Mouse (Mus musculus): ENCODE data around the gene Ccdc85c. TPM values are rescaled to one million over a fixed set of nuclear protein-coding genes. Genes with fewer than 3 reads are reported as not detected.
A peak's percentile ranks its signal among the peaks of the same experiment; 100 is the strongest.

Ccdc85c gene
- polyA plus RNA-seq, 1 experiment, result 7.0 TPM

DNA sequence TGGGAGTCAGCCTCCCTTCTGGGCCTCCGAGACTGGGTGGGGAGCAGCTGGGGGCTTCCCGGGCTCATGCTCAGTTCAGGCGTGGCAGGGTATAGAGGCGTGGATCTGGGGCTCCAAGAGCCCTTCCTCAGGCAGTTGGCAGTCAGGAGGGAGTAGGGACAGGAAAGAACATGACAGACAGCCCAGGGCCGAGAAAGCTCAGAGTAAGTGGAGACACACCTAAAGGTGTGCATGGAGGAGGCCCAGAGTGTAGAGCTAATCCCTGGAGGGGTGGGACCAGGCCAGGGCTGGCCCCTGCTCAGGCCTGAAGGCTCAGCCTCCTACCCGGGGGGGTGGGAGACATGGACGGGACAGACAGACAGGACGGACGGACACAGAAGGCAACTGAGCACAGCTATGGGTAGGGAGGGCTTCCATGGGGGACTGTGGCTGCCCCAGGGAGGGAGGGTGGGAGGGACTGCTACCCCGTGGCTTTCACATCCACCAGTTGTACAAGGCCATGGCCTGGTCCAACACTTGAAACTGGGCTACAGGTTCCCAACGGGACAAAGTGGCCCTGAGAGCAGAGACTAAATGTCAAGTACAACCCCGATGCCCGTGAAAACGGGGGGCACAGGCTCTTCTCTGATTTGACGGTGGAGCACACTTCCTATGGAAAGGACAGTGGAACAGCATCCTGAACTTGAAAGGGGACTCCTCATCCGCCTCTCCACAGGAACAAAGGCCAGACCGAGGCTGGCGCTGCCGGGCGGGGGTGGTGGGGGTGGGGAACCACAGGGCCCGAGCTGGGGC lies 55.2 kb downstream of the Ccdc85c start:
- TF ChIP-seq FOSL1 (IDR thresholded peaks at IDR 0.05; ENCODE audit: insufficient read depth, low read length, poor library complexity, severe bottlenecking) (no peak), CTCF (IDR thresholded peaks at IDR 0.05; ENCODE audit: control insufficient read depth, insufficient read depth, insufficient read length) (no peak), MYOD1 (IDR thresholded peaks at IDR 0.05; ENCODE audit: control insufficient read depth, insufficient read length, low read depth) (no peak), USF1 (IDR thresholded peaks at IDR 0.05; ENCODE audit: low read depth) (no peak), CEBPB (IDR thresholded peaks at IDR 0.05; ENCODE audit: low read depth) (no peak), MAX (IDR thresholded peaks at IDR 0.05) (no peak), MYOG (IDR thresholded peaks at IDR 0.05; ENCODE audit: control insufficient read depth, extremely low read depth, insufficient read length) (no peak)

DNA sequence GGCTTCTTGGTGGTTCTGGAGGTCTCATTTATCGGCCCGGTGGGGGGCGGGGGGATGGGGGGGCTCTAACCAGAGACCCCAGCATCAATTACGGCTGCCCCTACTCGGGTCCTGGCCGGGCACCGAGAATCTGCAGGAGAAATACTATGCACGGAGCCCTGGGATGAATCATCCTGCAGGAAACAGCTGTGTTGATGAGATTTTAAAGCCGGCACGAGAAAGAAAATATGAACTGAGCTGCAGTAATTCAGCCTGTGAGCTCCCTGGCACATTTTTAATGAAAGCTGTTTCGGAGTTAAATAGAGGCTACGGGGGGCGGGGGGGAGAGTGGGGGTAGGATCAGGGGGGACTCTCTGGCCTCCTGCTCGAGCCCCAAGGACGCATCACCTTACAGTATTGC lies 56.1 kb downstream of the Ccdc85c start:
- TF ChIP-seq MYOD1 (IDR thresholded peaks at IDR 0.05; ENCODE audit: control insufficient read depth, insufficient read length, low read depth) (peak; percentile 22), FOSL1 (IDR thresholded peaks at IDR 0.05; ENCODE audit: insufficient read depth, low read length, poor library complexity, severe bottlenecking) (no peak), MYOG (IDR thresholded peaks at IDR 0.05; ENCODE audit: control insufficient read depth, extremely low read depth, insufficient read length) (no peak)
- H3K79me2 ChIP-seq (ENCODE audit: control insufficient read depth, insufficient read depth), result no peaks in the 10 kb centered on the region
- no peaks in the 10 kb centered on the region for H3K79me3 ChIP-seq (ENCODE audit: low read depth)
- H3K27me3 ChIP-seq (ENCODE audit: control insufficient read depth, insufficient read depth, insufficient read length), result no peaks in the 10 kb centered on the region
- H3K4me3 ChIP-seq (ENCODE audit: insufficient read depth, poor library complexity, severe bottlenecking), result no peak overlapping the region
- H3ac ChIP-seq (ENCODE audit: control insufficient read depth, insufficient read length, low read depth), result no peak overlapping the region
- no peaks in the 10 kb centered on the region for H3K36me3 ChIP-seq (ENCODE audit: control insufficient read depth, insufficient read depth)

More for the DNA sequence above, 55.2 kb downstream of the Ccdc85c start:
- H3ac ChIP-seq (ENCODE audit: control insufficient read depth, insufficient read length, low read depth), result no peak overlapping the region
- no peaks in the 10 kb centered on the region for H3K79me2 ChIP-seq (ENCODE audit: control insufficient read depth, insufficient read depth)
- no peaks in the 10 kb centered on the region for H3K27me3 ChIP-seq (ENCODE audit: control insufficient read depth, insufficient read depth, insufficient read length)
- H3K36me3 ChIP-seq (ENCODE audit: control insufficient read depth, insufficient read depth), result no peaks in the 10 kb centered on the region
- H3K79me3 ChIP-seq (ENCODE audit: low read depth), result no peaks in the 10 kb centered on the region
- H3K4me3 ChIP-seq (ENCODE audit: insufficient read depth, poor library complexity, severe bottlenecking), result no peak overlapping the region

DNA sequence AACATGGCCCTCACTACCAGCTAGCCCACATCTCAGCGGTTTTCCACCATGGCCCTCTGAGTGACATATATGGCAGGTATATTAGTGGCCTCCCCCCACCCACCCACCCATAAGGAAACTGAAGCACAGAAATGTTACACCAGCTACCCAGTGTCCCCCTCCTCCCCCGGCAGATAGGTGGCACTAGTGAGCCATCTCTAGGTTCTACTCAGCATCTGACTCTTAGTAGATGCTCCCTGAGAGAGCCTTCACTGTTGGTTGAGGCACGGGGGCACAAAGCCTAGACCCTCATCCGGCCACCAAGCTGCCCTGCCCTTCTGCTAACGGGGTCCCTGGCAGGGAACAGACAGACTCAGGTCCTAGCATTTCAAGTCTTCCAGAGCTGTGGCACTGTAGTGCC lies 57.7 kb downstream of the Ccdc85c start:
- no peaks in the 10 kb centered on the region for H3K79me2 ChIP-seq (ENCODE audit: control insufficient read depth, insufficient read depth)
- TF ChIP-seq USF1 (IDR thresholded peaks at IDR 0.05; ENCODE audit: low read depth) (no peak), CTCF (IDR thresholded peaks at IDR 0.05; ENCODE audit: control insufficient read depth, insufficient read depth, insufficient read length) (peak; percentile 34), MYOD1 (IDR thresholded peaks at IDR 0.05; ENCODE audit: control insufficient read depth, insufficient read length, low read depth) (no peak), MAX (IDR thresholded peaks at IDR 0.05) (no peak), MYOG (IDR thresholded peaks at IDR 0.05; ENCODE audit: control insufficient read depth, extremely low read depth, insufficient read length) (no peak), CEBPB (IDR thresholded peaks at IDR 0.05; ENCODE audit: low read depth) (no peak)

DNA sequence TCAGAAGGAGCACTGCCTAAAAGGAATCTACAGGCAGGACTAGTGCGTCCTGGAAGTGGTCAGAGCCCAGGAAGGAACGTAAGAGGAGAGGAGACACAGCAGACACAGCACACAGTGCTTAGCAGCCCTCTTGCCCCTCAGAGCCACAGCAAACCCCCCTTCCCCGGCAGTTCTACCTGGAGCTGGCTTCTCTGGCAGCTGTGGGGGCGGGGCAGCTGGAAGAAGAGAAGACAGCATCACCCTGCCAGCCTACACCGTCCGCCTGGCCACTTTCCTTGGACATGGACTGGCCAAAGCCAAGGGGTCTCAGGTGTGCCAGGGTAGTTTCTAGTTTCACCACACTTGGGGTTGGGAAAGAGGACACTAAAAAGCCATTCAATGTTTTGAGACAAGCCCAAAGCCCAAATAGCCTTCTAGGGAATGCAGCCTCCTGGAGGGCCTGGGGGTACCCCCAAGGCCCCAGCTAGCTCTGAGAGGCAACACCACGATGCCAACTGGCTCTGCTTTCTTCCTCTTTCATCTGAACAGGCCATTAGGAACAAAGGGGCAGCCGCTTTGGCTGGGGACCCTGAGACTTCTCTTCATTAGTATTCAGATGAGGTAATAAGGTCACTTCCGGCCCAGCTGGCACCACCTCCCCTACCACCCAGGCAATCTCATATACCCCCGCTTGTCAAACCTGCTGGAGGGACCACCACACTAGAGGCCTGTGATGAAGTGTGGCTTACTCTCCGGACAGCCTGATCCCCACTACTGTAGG lies 58.4 kb downstream of the Ccdc85c start:
- Histone ChIP-seq H3K27me3 (ENCODE audit: control insufficient read depth, insufficient read depth, insufficient read length) (no peaks in the 10 kb centered on the region), H3K36me3 (ENCODE audit: control insufficient read depth, insufficient read depth) (no peaks in the 10 kb centered on the region), H3K79me2 (ENCODE audit: control insufficient read depth, insufficient read depth) (no peaks in the 10 kb centered on the region), H3ac (ENCODE audit: control insufficient read depth, insufficient read length, low read depth) (no peak overlapping the region), H3K79me3 (ENCODE audit: low read depth) (no peaks in the 10 kb centered on the region), H3K4me3 (ENCODE audit: insufficient read depth, poor library complexity, severe bottlenecking) (no peak overlapping the region)
- TF ChIP-seq MYOD1 (IDR thresholded peaks at IDR 0.05; ENCODE audit: control insufficient read depth, insufficient read length, low read depth), result no peak
- no peak for TF ChIP-seq FOSL1 (IDR thresholded peaks at IDR 0.05; ENCODE audit: insufficient read depth, low read length, poor library complexity, severe bottlenecking)
- TF ChIP-seq MAX (IDR thresholded peaks at IDR 0.05), result no peak
- TF ChIP-seq CTCF (IDR thresholded peaks at IDR 0.05; ENCODE audit: control insufficient read depth, insufficient read depth, insufficient read length), result no peak
- no peak for TF ChIP-seq CEBPB (IDR thresholded peaks at IDR 0.05; ENCODE audit: low read depth)
- TF ChIP-seq USF1 (IDR thresholded peaks at IDR 0.05; ENCODE audit: low read depth), result no peak
- no peak for TF ChIP-seq MYOG (IDR thresholded peaks at IDR 0.05; ENCODE audit: control insufficient read depth, extremely low read depth, insufficient read length)

More for the DNA sequence above, 57.7 kb downstream of the Ccdc85c start:
- Histone ChIP-seq H3K36me3 (ENCODE audit: control insufficient read depth, insufficient read depth) (no peaks in the 10 kb centered on the region), H3ac (ENCODE audit: control insufficient read depth, insufficient read length, low read depth) (no peak overlapping the region), H3K79me3 (ENCODE audit: low read depth) (no peaks in the 10 kb centered on the region), H3K27me3 (ENCODE audit: control insufficient read depth, insufficient read depth, insufficient read length) (no peaks in the 10 kb centered on the region), H3K4me3 (ENCODE audit: insufficient read depth, poor library complexity, severe bottlenecking) (no peak overlapping the region)

DNA sequence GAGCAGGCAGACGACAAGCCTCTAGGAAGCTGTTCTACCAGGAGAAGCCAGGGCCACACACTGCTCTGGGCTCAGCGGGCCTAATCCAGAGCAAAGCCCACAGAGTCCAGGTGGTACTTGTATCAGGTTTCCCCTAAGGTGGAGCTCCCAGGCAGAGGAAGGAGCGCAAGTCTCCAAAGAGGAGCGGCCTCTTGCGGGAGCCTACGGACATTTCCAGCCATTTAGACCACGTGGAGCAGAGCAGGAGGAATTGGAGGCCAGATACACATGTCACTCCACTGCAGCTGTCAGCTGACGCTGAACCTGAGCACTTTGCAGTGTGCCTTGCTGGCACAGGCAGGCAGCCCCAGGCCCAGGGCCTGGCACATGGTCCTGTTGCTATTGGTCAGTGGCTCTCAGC lies 60.1 kb downstream of the Ccdc85c start:
- Histone ChIP-seq H3K27me3 (ENCODE audit: control insufficient read depth, insufficient read depth, insufficient read length) (no peaks in the 10 kb centered on the region), H3K36me3 (ENCODE audit: control insufficient read depth, insufficient read depth) (no peaks in the 10 kb centered on the region), H3ac (ENCODE audit: control insufficient read depth, insufficient read length, low read depth) (no peak overlapping the region), H3K79me2 (ENCODE audit: control insufficient read depth, insufficient read depth) (no peaks in the 10 kb centered on the region), H3K4me3 (ENCODE audit: insufficient read depth, poor library complexity, severe bottlenecking) (no peak overlapping the region), H3K79me3 (ENCODE audit: low read depth) (no peaks in the 10 kb centered on the region)
- no peak for TF ChIP-seq MYOG (IDR thresholded peaks at IDR 0.05; ENCODE audit: control insufficient read depth, extremely low read depth, insufficient read length)
- TF ChIP-seq USF1 (IDR thresholded peaks at IDR 0.05; ENCODE audit: low read depth), result no peak
- no peak for TF ChIP-seq CTCF (IDR thresholded peaks at IDR 0.05; ENCODE audit: control insufficient read depth, insufficient read depth, insufficient read length)
- no peak for TF ChIP-seq CEBPB (IDR thresholded peaks at IDR 0.05; ENCODE audit: low read depth)
- no peak for TF ChIP-seq MYOD1 (IDR thresholded peaks at IDR 0.05; ENCODE audit: control insufficient read depth, insufficient read length, low read depth)
- TF ChIP-seq MAX (IDR thresholded peaks at IDR 0.05), result no peak
- no peak for TF ChIP-seq FOSL1 (IDR thresholded peaks at IDR 0.05; ENCODE audit: insufficient read depth, low read length, poor library complexity, severe bottlenecking)
